In the genomic region with DNA sequence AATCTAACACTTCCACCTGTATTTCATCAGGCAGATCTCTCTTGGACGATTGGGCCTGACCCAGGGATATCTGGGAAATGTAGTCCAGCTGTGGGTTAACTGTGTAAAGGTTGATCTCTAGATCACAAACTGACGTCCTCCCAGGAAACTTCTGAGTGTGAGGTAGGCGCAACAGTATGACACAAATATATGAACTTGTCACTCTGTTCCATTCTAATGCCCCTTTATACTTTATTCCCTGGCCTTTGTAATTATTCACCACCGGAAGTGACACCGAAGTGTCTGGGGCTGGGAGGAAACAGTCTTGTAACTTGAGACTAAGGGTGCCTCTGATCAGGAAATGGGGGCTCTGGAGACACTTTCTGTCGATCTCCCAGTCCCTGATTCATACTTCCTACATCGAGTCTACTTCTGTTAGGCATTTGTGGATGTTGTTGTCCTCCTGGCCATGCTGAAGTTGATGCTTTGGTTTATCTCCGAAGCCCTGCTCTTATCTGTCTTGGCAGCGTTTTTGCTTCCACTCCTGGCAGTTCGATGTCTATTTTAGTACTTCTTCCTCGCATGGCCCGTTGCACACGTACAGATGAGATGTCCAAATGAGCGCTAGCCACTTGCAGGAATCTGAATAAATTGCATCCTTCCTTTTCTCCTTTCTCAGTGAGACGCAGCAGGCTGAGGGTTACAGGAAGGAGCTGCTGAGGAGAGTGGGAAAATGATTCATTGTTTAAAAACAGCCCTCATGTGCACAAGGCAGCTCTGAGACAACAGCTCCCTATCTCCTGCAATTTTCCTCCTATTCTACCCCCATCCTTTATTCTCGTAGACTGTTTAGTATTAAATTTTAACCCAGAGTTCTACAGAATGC, we compare ENCODE assay signal across 9 mouse cellular contexts.
A peak's percentile ranks its signal among the peaks of the same experiment; 100 is the strongest.
DNase-seq lines count a peak whose midpoint lies in the region; ATAC-seq lines count a peak whose summit lies in the region.
"Had no signal": no experiment of that assay in that cellular context is flagged by ENCODE, and none has a peak within 500 bp of the region (broad histone marks: within the 10 kb centered on the region; RNA-seq: fewer than 3 reads in every experiment).

No protein-coding gene starts in this region.

- ATAC-seq in midbrain, embryonic 14.5 days (ENCODE audit: low FRiP score, low TSS enrichment), result no peak
- no peak for ATAC-seq in midbrain, embryonic 11.5 days (ENCODE audit: low FRiP score)
- peak; percentile 47; the same call in 1 of the 2 replicates for ATAC-seq in heart, embryonic 15.5 days (replicated peaks; ENCODE audit: insufficient number of reproducible peaks, insufficient read depth, low FRiP score, low read depth)
- no peak for ATAC-seq in neural tube, embryonic 11.5 days (ENCODE audit: insufficient read depth, low FRiP score, low TSS enrichment)
- no peak for ATAC-seq in forebrain, embryonic 11.5 days (replicated peaks; ENCODE audit: low FRiP score)

- no peak overlapping the region for H3K4me3 ChIP-seq in midbrain, embryonic 14.5 days (replicated peaks; ENCODE audit: low read depth, low read length)
- H3K4me3 ChIP-seq in midbrain, embryonic 11.5 days (ENCODE audit: low read depth, low read length), result no peak overlapping the region
- peak overlapping the region; percentile 39 for H3K4me3 ChIP-seq in heart, embryonic 15.5 days
- H3K4me3 ChIP-seq in neural tube, embryonic 11.5 days (ENCODE audit: low read depth, low read length), result no peak overlapping the region
- no peak overlapping the region for H3K4me3 ChIP-seq in forebrain, embryonic 11.5 days (ENCODE audit: low read depth, low read length)
- H3K4me3 ChIP-seq: neural tube, embryonic 12.5 days had no signal

- H3K9me3 ChIP-seq in midbrain, embryonic 14.5 days (ENCODE audit: control insufficient read depth, low read length), result no peaks in the 10 kb centered on the region
- H3K9me3 ChIP-seq in midbrain, embryonic 11.5 days (ENCODE audit: control insufficient read depth, low read length), result no peaks in the 10 kb centered on the region
- H3K9me3 ChIP-seq in heart, embryonic 15.5 days (replicated peaks), result no peaks in the 10 kb centered on the region
- no peaks in the 10 kb centered on the region for H3K9me3 ChIP-seq in neural tube, embryonic 11.5 days (ENCODE audit: control insufficient read depth, low read length)
- no peaks in the 10 kb centered on the region for H3K9me3 ChIP-seq in forebrain, embryonic 11.5 days (ENCODE audit: control insufficient read depth, low read length)
- H3K9me3 ChIP-seq: neural tube, embryonic 12.5 days had no signal

- no peaks in the 10 kb centered on the region for H3K27me3 ChIP-seq in midbrain, embryonic 14.5 days (ENCODE audit: control insufficient read depth, insufficient read depth, low read length)
- no peaks in the 10 kb centered on the region for H3K27me3 ChIP-seq in midbrain, embryonic 11.5 days (ENCODE audit: control insufficient read depth, insufficient read depth, low read length)
- H3K27me3 ChIP-seq in heart, embryonic 15.5 days, result no peaks in the 10 kb centered on the region
- no peaks in the 10 kb centered on the region for H3K27me3 ChIP-seq in neural tube, embryonic 11.5 days (ENCODE audit: control insufficient read depth, insufficient read depth, low read length)
- no peaks in the 10 kb centered on the region for H3K27me3 ChIP-seq in forebrain, embryonic 11.5 days (ENCODE audit: control insufficient read depth, insufficient read depth, low read length)
- H3K27me3 ChIP-seq: neural tube, embryonic 12.5 days had no signal

- H3K27ac ChIP-seq in midbrain, embryonic 14.5 days (replicated peaks; ENCODE audit: low read depth, low read length), result no peak overlapping the region
- no peak overlapping the region for H3K27ac ChIP-seq in midbrain, embryonic 11.5 days (ENCODE audit: low read depth, low read length)
- H3K27ac ChIP-seq in heart, embryonic 15.5 days, result peak overlapping the region; percentile 74
- H3K27ac ChIP-seq in neural tube, embryonic 11.5 days (ENCODE audit: low read depth, low read length), result no peak overlapping the region
- no peak overlapping the region for H3K27ac ChIP-seq in forebrain, embryonic 11.5 days (ENCODE audit: low read depth, low read length)
- H3K27ac ChIP-seq: neural tube, embryonic 12.5 days had no signal

- 52% methylated on average over 16 of the region's 16 CpGs for WGBS in midbrain, embryonic 14.5 days
- WGBS in midbrain, embryonic 11.5 days, result 64% methylated on average over 16 of the region's 16 CpGs
- WGBS in heart, embryonic 15.5 days, result 12% methylated on average over 16 of the region's 16 CpGs
- 59% methylated on average over 16 of the region's 16 CpGs for WGBS in neural tube, embryonic 11.5 days
- WGBS in forebrain, embryonic 11.5 days, result 68% methylated on average over 16 of the region's 16 CpGs

- no peak for DNase-seq in midbrain, embryonic 14.5 days
- DNase-seq in midbrain, embryonic 11.5 days (ENCODE audit: low spot score, missing footprints), result no peak
- DNase-seq in kidney, postnatal 4 days, result peak; percentile 20 to 51
- DNase-seq in neural tube, embryonic 11.5 days (ENCODE audit: low spot score), result no peak
- no peak for DNase-seq in adrenal gland, postnatal 4 days (ENCODE audit: low spot score in 2 of 2)
- no peak for DNase-seq in forebrain, embryonic 11.5 days (ENCODE audit: low spot score)
- DNase-seq in adrenal gland, adult 8-10 months, result no peak

- no peaks in the 10 kb centered on the region for H3K36me3 ChIP-seq in midbrain, embryonic 14.5 days (ENCODE audit: control insufficient read depth, insufficient read depth, low read length)
- H3K36me3 ChIP-seq in midbrain, embryonic 11.5 days (ENCODE audit: control insufficient read depth, insufficient read depth, low read length), result no peaks in the 10 kb centered on the region
- no peaks in the 10 kb centered on the region for H3K36me3 ChIP-seq in heart, embryonic 15.5 days
- no peaks in the 10 kb centered on the region for H3K36me3 ChIP-seq in neural tube, embryonic 11.5 days (ENCODE audit: control insufficient read depth, insufficient read depth, low read length)
- H3K36me3 ChIP-seq in forebrain, embryonic 11.5 days (ENCODE audit: control insufficient read depth, insufficient read depth, low read length), result no peaks in the 10 kb centered on the region
- H3K36me3 ChIP-seq: neural tube, embryonic 12.5 days had no signal

- no peaks in the 10 kb centered on the region for H3K4me1 ChIP-seq in midbrain, embryonic 14.5 days (ENCODE audit: control insufficient read depth, insufficient read depth, low read length)
- H3K4me1 ChIP-seq in midbrain, embryonic 11.5 days (ENCODE audit: control insufficient read depth, insufficient read depth, low read length), result no peaks in the 10 kb centered on the region
- H3K4me1 ChIP-seq in heart, embryonic 15.5 days (replicated peaks), result peaks cover 23% of the 10 kb centered on the region
- no peaks in the 10 kb centered on the region for H3K4me1 ChIP-seq in neural tube, embryonic 11.5 days (ENCODE audit: control insufficient read depth, insufficient read depth, low read length)
- H3K4me1 ChIP-seq in forebrain, embryonic 11.5 days (replicated peaks; ENCODE audit: control insufficient read depth, insufficient read depth, low read length), result no peaks in the 10 kb centered on the region
- H3K4me1 ChIP-seq: neural tube, embryonic 12.5 days had no signal

- no peak overlapping the region for H3K9ac ChIP-seq in midbrain, embryonic 14.5 days (replicated peaks; ENCODE audit: low read length)
- no peak overlapping the region for H3K9ac ChIP-seq in midbrain, embryonic 11.5 days (ENCODE audit: low read length)
- H3K9ac ChIP-seq in heart, embryonic 15.5 days, result no peak overlapping the region
- H3K9ac ChIP-seq in neural tube, embryonic 11.5 days (ENCODE audit: low read length), result no peak overlapping the region
- H3K9ac ChIP-seq in forebrain, embryonic 11.5 days (ENCODE audit: low read length), result no peak overlapping the region
- H3K9ac ChIP-seq: neural tube, embryonic 12.5 days had no signal

- peak overlapping the region; percentile 21 for H3K4me2 ChIP-seq in midbrain, embryonic 14.5 days (ENCODE audit: low read length)
- no peak overlapping the region for H3K4me2 ChIP-seq in midbrain, embryonic 11.5 days
- peak overlapping the region; percentile 65 for H3K4me2 ChIP-seq in heart, embryonic 15.5 days
- H3K4me2 ChIP-seq in neural tube, embryonic 11.5 days (ENCODE audit: low read depth), result 0 out of 2 replicates have a peak overlapping the region, but pooled peaks have one; percentile 9
- H3K4me2 ChIP-seq in forebrain, embryonic 11.5 days (ENCODE audit: low read depth, low read length, severe bottlenecking), result no peak overlapping the region
- H3K4me2 ChIP-seq: neural tube, embryonic 12.5 days had no signal

Comparison
In these comparisons a context has a peak if more than half of its experiments do, and no peak if none do; other contexts are left out.
1. H3K4me2 ChIP-seq: peak in midbrain, embryonic 14.5 days (single experiment), heart, embryonic 15.5 days (single experiment) and neural tube, embryonic 11.5 days (single experiment); none in midbrain, embryonic 11.5 days (single experiment) and forebrain, embryonic 11.5 days (single experiment).
2. DNase-seq: peak in kidney, postnatal 4 days (2 of 2); none in midbrain, embryonic 14.5 days (single experiment), midbrain, embryonic 11.5 days (single experiment), neural tube, embryonic 11.5 days (single experiment), adrenal gland, postnatal 4 days (0 of 2), forebrain, embryonic 11.5 days (single experiment) and adrenal gland, adult 8-10 months (single experiment).